Mouse (Mus musculus) splenic B cell, adult 2 months (primary cell): ENCODE results near the gene Cab39.
A peak's percentile ranks its signal among the peaks of the same experiment; 100 is the strongest.

Experiments
- DNase-seq: peaks from one replicate; pipeline ENCODE4 v3.0.0-alpha.2; 2011; ENCODE audit warnings: low read depth, low spot score
- H3K27me3 ChIP-seq: 2 replicates; pipeline ENCODE4 v1.6.1; 2012; ENCODE audit warnings: mild to moderate bottlenecking, low read length, moderate library complexity, mixed read lengths; ENCODE audit not compliant: control insufficient read depth, poor library complexity, insufficient read depth, severe bottlenecking
- H3K36me3 ChIP-seq: 2 replicates; pipeline ENCODE4 v1.6.1; 2012; ENCODE audit warnings: mild to moderate bottlenecking, low read length, moderate library complexity, mixed read lengths; ENCODE audit not compliant: control insufficient read depth, poor library complexity, insufficient read depth, severe bottlenecking

The Cab39 gene

GRCm38 (mm10) chr1:85895391-85895837 lies 102.2 kb downstream of the Cab39 start:
- peak; percentile 82 for DNase-seq
- H3K27me3 ChIP-seq: no peaks in the 10 kb centered on the region

DNA sequence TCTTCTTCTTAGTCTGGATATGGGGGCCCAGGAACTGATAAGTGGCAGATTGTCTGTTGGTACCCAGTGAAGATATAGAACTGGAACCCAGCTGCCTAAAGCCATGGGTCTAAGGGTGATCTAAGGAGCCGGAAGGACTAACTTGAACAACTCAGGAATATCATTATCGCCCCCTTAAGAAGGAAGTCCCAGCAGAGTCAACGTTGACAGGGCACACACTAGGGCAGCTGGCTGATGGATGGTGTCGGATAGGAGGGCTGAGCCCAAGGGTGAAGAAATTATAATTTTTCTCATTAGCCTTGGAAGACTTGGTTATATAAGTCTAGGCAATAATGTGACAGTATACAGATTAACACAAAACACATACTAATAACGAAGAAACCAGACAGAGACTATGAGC lies 102.9 kb downstream of the Cab39 start:
- Histone ChIP-seq H3K27me3 (no peaks in the 10 kb centered on the region), H3K36me3 (no peaks in the 10 kb centered on the region)
- DNase-seq: no peak

More at GRCm38 (mm10) chr1:85895391-85895837, 102.2 kb downstream of the Cab39 start:
- H3K36me3 ChIP-seq: no peaks in the 10 kb centered on the region

- Histone ChIP-seq H3K36me3 (no peaks in the 10 kb centered on the region), H3K27me3 (no peaks in the 10 kb centered on the region)
- DNase-seq: peak; percentile 38
Observed at GRCm38 (mm10) chr1:85896781-85897700, 103.8 kb downstream of the Cab39 start.

- DNase-seq: no peak
- H3K27me3 ChIP-seq: no peaks in the 10 kb centered on the region
- H3K36me3 ChIP-seq: no peaks in the 10 kb centered on the region
Observed at GRCm38 (mm10) chr1:85897901-85898760, 104.9 kb downstream of the Cab39 start.

- Histone ChIP-seq H3K36me3 (no peaks in the 10 kb centered on the region), H3K27me3 (no peaks in the 10 kb centered on the region)
- DNase-seq: no peak
Observed at GRCm38 (mm10) chr1:85898761-85899387, 105.6 kb downstream of the Cab39 start.

DNA sequence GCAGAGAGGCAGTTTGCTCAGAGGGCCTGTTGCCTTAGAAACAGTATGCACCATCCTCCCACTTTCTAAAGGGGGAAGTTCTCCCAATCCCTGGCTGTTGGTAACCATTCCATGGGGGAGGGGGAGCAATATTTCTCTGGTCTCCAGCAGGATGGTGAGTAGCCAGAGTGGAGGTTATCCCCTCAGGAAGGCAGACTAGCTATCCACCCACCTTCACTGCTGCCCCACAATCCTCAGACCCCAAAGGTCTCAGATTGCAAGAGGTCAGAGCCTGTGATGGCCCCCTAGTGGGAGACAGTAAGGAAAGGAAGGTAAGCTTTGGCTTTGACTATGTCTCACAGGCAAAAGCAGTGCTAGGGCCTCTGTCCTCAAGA lies 106.1 kb downstream of the Cab39 start:
- H3K36me3 ChIP-seq: no peaks in the 10 kb centered on the region
- DNase-seq: no peak
- H3K27me3 ChIP-seq: no peaks in the 10 kb centered on the region

DNA sequence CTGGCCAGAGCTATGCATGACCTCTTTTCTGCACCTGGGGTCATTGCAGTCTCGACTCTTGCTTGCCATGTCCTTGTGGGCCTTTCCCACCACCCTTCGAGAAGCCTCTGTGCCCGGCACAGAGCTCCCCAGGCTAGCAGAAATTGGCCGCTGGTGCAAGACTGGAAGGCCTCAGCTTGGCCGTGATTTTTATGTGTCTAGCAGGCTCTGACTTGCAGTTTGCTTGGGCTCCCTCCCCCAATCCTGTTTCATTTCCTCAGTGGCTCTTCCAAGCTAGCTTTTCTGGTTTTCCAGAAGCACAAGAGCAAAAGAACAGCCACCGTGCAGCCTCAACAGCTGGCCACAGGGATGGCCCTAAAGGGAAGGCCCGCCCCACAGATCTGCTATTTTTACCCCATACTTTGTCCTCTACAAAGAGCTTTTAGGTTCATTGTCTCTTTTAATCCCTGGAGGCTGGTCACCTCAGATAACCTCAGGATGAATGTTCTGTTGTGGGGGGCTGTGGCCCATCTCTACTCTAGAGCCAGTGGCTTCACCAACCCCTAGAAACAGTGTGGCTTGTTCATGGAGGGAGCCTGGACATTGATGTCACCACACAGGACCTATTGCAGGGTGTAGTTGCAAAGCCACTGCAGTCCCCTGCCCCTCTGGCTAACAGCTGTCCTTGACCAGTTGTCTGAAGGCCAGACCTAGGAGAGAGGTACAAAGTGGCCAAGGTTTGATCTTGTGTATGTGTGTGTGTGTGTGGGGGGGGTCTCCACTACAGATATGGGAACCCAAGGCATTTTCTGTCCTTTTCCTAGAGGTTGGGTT lies 107.5 kb downstream of the Cab39 start:
- H3K27me3 ChIP-seq: no peaks in the 10 kb centered on the region
- DNase-seq: no peak
- no peaks in the 10 kb centered on the region for H3K36me3 ChIP-seq
